Mouse (Mus musculus) lung, postnatal 0 days (tissue): ENCODE results near the gene Pde10a.

Source experiments
- CTCF ChIP-seq: IDR thresholded peaks from 2 replicates; pipeline ENCODE4 v1.5.1; 2016; ENCODE audit warnings: antibody characterized with exemption, mild to moderate bottlenecking
- EP300 ChIP-seq: IDR thresholded peaks from 2 replicates; pipeline ENCODE4 v1.6.1; 2016; ENCODE audit warnings: antibody characterized with exemption, mild to moderate bottlenecking, control low read depth

DNA sequence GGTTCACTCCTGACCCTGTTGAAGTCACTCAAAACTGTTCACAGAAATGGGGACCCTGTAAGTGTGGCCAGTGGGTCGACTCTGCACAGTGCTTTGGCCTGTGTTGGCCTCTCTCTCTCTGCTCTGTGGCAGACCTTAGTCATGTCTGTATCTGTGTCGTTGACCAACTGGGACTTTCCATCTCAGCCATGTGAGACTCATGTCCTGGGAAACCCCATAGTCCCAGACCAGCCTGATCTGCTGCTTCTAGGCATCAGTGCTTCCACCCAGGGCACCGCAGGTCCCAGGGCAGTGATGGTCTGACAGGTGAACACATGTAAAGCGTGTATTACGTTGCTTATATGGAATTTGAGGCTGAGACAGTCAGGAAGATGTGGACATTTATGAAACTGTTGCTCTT lies 311.1 kb downstream of the Pde10a start:
- TF ChIP-seq CTCF = no peak
- TF ChIP-seq EP300 = no peak
